Mouse (Mus musculus): ENCODE measurements around the gene Enox1. TPM values are rescaled to one million over a fixed set of nuclear protein-coding genes. Genes with fewer than 3 reads are reported as not detected.

Enox1 gene
- total and polyA plus RNA-seq, 3 experiments, result 0.23 to 0.80 (median 0.78) TPM

DNA sequence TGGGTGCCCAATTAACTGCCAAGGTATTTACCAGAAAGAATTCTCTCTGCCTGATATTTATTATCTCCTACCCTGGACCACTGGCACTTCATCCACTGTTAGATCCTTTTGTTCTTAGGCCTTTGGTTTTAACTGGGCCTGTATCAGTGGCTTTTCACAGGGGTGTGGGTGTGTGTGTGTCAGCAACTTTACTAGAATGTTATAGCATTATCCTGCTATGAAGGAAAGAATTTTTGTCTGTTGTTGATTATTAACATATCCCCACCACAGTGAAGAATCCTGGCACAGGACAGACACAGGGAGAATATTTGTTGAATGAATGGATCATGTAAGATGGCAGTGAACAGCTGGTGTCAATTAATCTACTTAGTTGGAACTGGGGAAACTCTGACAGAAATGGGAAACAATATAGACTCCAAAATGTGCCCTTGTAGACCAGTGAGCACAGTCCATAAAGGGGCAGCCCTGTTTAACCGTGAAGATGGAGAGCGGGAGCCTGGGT is 40.9 kb downstream of the Enox1 start:
- Histone ChIP-seq H3K9ac (ENCODE audit: low read depth, low read length) (no peak overlapping the region), H3K79me2 (replicated peaks; ENCODE audit: control insufficient read depth, insufficient read depth, low read length) (no peaks in the 10 kb centered on the region), H3K4me1 (ENCODE audit: control insufficient read depth, insufficient read depth, low read length) (no peaks in the 10 kb centered on the region), H3K27ac (no peak overlapping the region), H3K36me3 (ENCODE audit: control insufficient read depth, insufficient read depth, low read length) (no peaks in the 10 kb centered on the region), H3K27me3 (ENCODE audit: control insufficient read depth, insufficient read depth, low read length) (no peaks in the 10 kb centered on the region), H3K4me3 (no peak overlapping the region)
- TF ChIP-seq EP300 (IDR thresholded peaks at IDR 0.05; ENCODE audit: insufficient read depth, low read depth, low read length), result no peak
- no peak for TF ChIP-seq CTCF (IDR thresholded peaks at IDR 0.05)
- no peak for TF ChIP-seq POLR2A (IDR thresholded peaks at IDR 0.05; ENCODE audit: insufficient read depth, low read depth, low read length)
- WGBS, result 87% methylated on average over 2 of the region's 2 CpGs
- DNase-seq, result no peak
- intact Hi-C loops (cut with DNase I), result no loop called here

DNA sequence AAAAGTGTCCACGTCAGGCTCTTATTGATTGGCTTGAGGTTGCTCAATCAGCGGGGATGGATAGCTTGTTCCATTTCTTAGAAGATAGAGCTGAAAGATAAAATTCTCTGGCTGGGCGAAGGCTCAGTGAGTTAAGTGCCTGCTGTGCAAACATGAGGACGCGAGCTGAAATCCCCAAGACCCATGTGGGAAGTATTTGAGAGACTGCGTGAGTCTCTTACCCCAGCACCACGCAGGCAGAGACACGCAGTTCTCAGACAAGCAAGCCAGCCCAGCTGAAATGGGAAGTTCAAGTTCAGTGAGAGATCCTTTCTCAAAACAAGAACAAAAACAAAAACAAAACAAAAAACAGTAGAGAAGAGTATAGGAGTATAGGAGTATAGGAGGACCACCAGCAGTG is 54.3 kb downstream of the Enox1 start:
- H3K79me2 ChIP-seq (replicated peaks; ENCODE audit: control insufficient read depth, insufficient read depth, low read length), result no peaks in the 10 kb centered on the region
- intact Hi-C loops (cut with DNase I), result no loop called here
- H3K36me3 ChIP-seq (ENCODE audit: control insufficient read depth, insufficient read depth, low read length), result no peaks in the 10 kb centered on the region
- H3K4me3 ChIP-seq, result no peak overlapping the region
- H3K9ac ChIP-seq (ENCODE audit: low read depth, low read length), result no peak overlapping the region
- DNase-seq, result no peak
- TF ChIP-seq CTCF (IDR thresholded peaks at IDR 0.05) (no peak), POLR2A (IDR thresholded peaks at IDR 0.05; ENCODE audit: insufficient read depth, low read depth, low read length) (no peak), EP300 (IDR thresholded peaks at IDR 0.05; ENCODE audit: insufficient read depth, low read depth, low read length) (no peak)
- no peak overlapping the region for H3K27ac ChIP-seq
- H3K27me3 ChIP-seq (ENCODE audit: control insufficient read depth, insufficient read depth, low read length), result no peaks in the 10 kb centered on the region
- whole genome bisulfite sequencing, result 88% methylated on average over 8 of the region's 8 CpGs
- no peaks in the 10 kb centered on the region; the same call in 1 of the 2 replicates for H3K4me1 ChIP-seq (ENCODE audit: control insufficient read depth, insufficient read depth, low read length)

DNA sequence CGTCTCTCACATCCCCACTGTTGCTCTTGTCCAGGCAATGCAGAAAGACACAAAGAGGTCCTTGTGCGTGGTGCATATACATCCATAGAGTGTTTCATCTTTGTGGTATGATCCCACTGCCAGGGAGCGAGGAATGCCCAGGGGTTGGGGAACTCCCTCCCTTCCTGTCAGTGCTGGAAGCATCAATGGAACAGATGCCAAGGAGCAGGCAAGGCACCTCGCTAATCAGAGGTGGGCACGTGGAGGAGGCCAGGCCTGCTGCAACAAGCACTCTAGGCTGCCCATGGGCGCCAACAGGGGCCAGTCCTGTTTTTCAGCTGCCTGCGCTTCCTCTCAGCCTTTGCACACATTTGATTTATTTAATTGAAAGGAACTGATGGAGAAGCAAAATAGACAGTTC is 56.6 kb downstream of the Enox1 start:
- WGBS, result 72% methylated on average over 7 of the region's 7 CpGs
- TF ChIP-seq CTCF (IDR thresholded peaks at IDR 0.05), result no peak
- no peak for TF ChIP-seq EP300 (IDR thresholded peaks at IDR 0.05; ENCODE audit: insufficient read depth, low read depth, low read length)
- no peak for TF ChIP-seq POLR2A (IDR thresholded peaks at IDR 0.05; ENCODE audit: insufficient read depth, low read depth, low read length)
- intact Hi-C loops (cut with DNase I), result no loop called here

DNA sequence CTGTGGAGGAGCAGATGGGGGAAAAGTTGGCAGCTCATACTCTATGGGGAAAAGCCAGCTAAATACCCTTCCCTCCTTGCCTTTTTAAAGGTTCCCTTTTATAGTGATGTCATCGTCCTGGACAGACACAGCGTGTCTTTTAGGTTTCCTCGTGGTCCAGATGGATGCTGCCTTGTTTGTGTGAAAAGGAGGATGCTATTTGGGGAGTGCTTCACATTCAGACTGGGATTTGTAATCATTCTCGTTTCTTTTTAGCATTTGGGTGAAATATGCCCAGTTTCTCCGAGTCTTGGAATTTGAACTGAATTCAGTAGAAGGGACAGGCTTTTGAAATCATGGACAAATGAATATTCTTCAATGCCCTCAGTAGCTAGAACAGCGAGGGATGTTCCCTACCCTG is 58.3 kb downstream of the Enox1 start:
- Histone ChIP-seq H3K27ac (no peak overlapping the region), H3K79me2 (replicated peaks; ENCODE audit: control insufficient read depth, insufficient read depth, low read length) (no peaks in the 10 kb centered on the region), H3K4me1 (ENCODE audit: control insufficient read depth, insufficient read depth, low read length) (no peaks in the 10 kb centered on the region; the same call in 1 of the 2 replicates), H3K27me3 (ENCODE audit: control insufficient read depth, insufficient read depth, low read length) (no peaks in the 10 kb centered on the region), H3K9ac (ENCODE audit: low read depth, low read length) (no peak overlapping the region), H3K36me3 (ENCODE audit: control insufficient read depth, insufficient read depth, low read length) (no peaks in the 10 kb centered on the region), H3K4me3 (no peak overlapping the region)
- TF ChIP-seq CTCF (IDR thresholded peaks at IDR 0.05) (no peak), EP300 (IDR thresholded peaks at IDR 0.05; ENCODE audit: insufficient read depth, low read depth, low read length) (no peak), POLR2A (IDR thresholded peaks at IDR 0.05; ENCODE audit: insufficient read depth, low read depth, low read length) (no peak)
- no peak for DNase-seq
- WGBS, result 63% methylated on average over 6 of the region's 6 CpGs
- intact Hi-C loops (cut with DNase I), result no loop called here

More for the DNA sequence above, 56.6 kb downstream of the Enox1 start:
- H3K27ac ChIP-seq, result no peak overlapping the region
- no peak overlapping the region for H3K4me3 ChIP-seq
- H3K36me3 ChIP-seq (ENCODE audit: control insufficient read depth, insufficient read depth, low read length), result no peaks in the 10 kb centered on the region
- H3K27me3 ChIP-seq (ENCODE audit: control insufficient read depth, insufficient read depth, low read length), result no peaks in the 10 kb centered on the region
- H3K4me1 ChIP-seq (ENCODE audit: control insufficient read depth, insufficient read depth, low read length), result no peaks in the 10 kb centered on the region; the same call in 1 of the 2 replicates
- no peak for DNase-seq
- H3K9ac ChIP-seq (ENCODE audit: low read depth, low read length), result no peak overlapping the region
- no peaks in the 10 kb centered on the region for H3K79me2 ChIP-seq (replicated peaks; ENCODE audit: control insufficient read depth, insufficient read depth, low read length)

DNA sequence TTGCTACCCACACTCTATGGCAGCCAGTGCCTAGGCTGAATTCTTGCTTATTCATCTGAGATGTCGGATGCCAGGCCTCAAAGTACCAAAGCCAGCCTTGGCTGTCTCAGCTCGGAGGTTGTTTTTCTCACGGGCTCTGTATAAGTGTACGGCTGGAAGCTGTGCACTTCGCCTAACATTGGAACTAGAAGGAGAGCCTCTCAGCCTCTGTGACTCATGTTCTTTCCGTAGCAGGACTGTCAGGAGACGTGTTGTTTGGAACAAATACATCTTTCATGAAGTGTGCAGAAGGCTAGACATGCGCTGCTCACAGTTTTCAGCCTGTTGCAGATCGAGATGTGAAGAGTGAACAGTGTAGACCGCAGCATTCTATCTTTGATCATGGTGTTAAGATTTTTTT is 68.8 kb downstream of the Enox1 start:
- no peak for DNase-seq

DNA sequence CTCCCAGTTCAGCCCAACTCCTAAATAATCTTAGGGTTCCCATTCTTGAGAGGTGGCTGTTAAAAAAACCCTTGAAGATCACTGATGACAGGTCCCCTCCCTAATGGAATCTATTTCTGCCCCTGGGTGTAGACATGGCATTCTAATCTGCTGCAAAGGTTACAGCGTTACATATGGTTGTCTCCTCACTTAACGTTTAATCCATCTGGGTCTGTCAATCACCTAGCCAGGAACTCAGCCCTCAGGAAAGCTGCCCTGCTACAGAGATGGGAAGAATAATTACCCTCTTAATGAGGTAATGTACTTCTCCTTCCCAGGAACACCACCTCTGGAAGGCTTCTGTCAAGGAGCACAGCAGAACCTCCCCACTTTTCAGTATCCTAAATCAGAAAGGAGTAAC is 82.2 kb downstream of the Enox1 start:
- H3K27ac ChIP-seq, result no peak overlapping the region
- H3K36me3 ChIP-seq (ENCODE audit: control insufficient read depth, insufficient read depth, low read length), result no peaks in the 10 kb centered on the region
- H3K79me2 ChIP-seq (replicated peaks; ENCODE audit: control insufficient read depth, insufficient read depth, low read length), result no peaks in the 10 kb centered on the region
- intact Hi-C loops (cut with DNase I), result no loop called here
- H3K27me3 ChIP-seq (ENCODE audit: control insufficient read depth, insufficient read depth, low read length), result no peaks in the 10 kb centered on the region
- no peaks in the 10 kb centered on the region for H3K4me1 ChIP-seq (ENCODE audit: control insufficient read depth, insufficient read depth, low read length)
- WGBS, result 70% methylated on average over 2 of the region's 2 CpGs
- H3K4me3 ChIP-seq, result no peak overlapping the region
- H3K9ac ChIP-seq (ENCODE audit: low read depth, low read length), result no peak overlapping the region
- TF ChIP-seq POLR2A (IDR thresholded peaks at IDR 0.05; ENCODE audit: insufficient read depth, low read depth, low read length) (no peak), CTCF (IDR thresholded peaks at IDR 0.05) (no peak), EP300 (IDR thresholded peaks at IDR 0.05; ENCODE audit: insufficient read depth, low read depth, low read length) (no peak)
- no peak for DNase-seq

More for the DNA sequence above, 68.8 kb downstream of the Enox1 start:
- Histone ChIP-seq H3K4me1 (ENCODE audit: control insufficient read depth, insufficient read depth, low read length) (no peaks in the 10 kb centered on the region), H3K4me3 (no peak overlapping the region), H3K79me2 (replicated peaks; ENCODE audit: control insufficient read depth, insufficient read depth, low read length) (no peaks in the 10 kb centered on the region), H3K9ac (ENCODE audit: low read depth, low read length) (no peak overlapping the region), H3K27me3 (ENCODE audit: control insufficient read depth, insufficient read depth, low read length) (no peaks in the 10 kb centered on the region), H3K36me3 (ENCODE audit: control insufficient read depth, insufficient read depth, low read length) (no peaks in the 10 kb centered on the region), H3K27ac (no peak overlapping the region)
- intact Hi-C loops (cut with DNase I), result no loop called here
- 83% methylated on average over 10 of the region's 10 CpGs for WGBS
- TF ChIP-seq CTCF (IDR thresholded peaks at IDR 0.05) (no peak), EP300 (IDR thresholded peaks at IDR 0.05; ENCODE audit: insufficient read depth, low read depth, low read length) (no peak), POLR2A (IDR thresholded peaks at IDR 0.05; ENCODE audit: insufficient read depth, low read depth, low read length) (no peak)
